Mouse (Mus musculus) lung, adult 2 months (tissue): Measurements from ENCODE around the gene Tirap.

Experiments
- CTCF ChIP-seq: fragments of 200-500 bp; IDR thresholded peaks from 2 replicates; pipeline ENCODE4 v1.5.1; 2011; ENCODE audit warnings: mild to moderate bottlenecking, low read length, control low read depth; ENCODE audit not compliant: insufficient read depth
- POLR2A ChIP-seq: fragments of 200-500 bp; IDR thresholded peaks from 2 replicates; pipeline ENCODE4 v1.6.1; 2011; ENCODE audit warnings: low read depth, mild to moderate bottlenecking, control low read depth, low read length, borderline replicate concordance; ENCODE audit errors: extremely low read depth

- no peak for TF ChIP-seq CTCF
- TF ChIP-seq POLR2A, result peak; percentile 66; the same call in 1 of the 2 replicates
Measured at GRCm38 (mm10) chr9:35175251-35176123, 24.6 kb downstream of the Tirap start, which contains the start of gene Dcps.
